Mouse (Mus musculus): ENCODE data around the gene Dpp7.

The Dpp7 gene

DNA sequence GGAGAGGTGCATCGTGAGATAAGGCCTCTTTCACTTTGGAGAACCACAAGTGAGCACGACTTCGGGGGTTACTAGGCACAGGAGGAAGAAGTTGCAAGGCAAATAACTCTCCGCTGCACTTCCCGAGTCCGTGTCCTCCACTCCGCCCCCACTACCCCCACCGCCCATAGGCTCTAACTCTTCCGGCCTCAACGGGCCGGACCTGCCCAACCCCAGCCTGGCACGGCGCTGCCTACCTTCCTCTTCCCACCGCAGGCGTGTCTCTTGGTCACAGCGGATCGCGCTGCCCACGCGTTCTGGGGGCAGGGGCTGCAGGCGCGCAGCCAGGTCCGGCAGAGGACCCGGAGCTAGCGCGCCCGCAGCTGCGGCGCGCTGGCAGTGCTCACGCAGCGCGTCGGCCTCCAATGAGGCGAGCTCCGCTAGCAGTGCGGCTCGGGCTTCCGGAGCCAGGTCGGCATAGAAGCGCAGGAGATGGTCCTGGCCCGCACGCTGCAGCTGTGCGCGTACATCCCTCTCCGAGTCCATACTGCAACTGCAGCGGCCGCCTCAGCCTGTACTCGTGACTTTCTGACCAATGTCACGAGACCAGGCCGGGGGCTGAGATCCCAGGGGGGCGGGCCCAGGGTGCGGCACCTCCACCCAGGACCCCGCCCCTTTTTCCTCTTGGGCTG lies 9.1 kb upstream of the Dpp7 start, which contains the start of gene Uap1l1:
Gene Uap1l1 (minus strand): TSS at position 592 of the 671 bp plus-strand sequence.
- DNase-seq: peak; percentile 54

DNA sequence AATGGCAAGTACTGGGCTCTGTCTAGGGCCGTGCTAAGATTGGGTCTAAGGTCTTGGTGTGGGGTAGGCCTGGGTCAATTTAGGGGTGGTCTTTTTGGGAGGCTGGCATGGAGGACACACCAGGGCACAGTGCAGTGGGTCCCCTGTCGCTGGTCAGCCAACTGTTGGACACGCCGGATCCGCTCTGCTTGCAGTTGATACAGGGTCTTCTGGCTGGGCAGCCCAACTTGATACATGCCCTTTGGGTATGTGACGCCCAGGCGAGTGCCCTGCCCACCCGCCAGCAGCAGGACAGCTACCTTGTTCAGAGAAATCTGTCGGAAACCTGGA lies 8.6 kb upstream of the Dpp7 start:
- no peak for DNase-seq

DNA sequence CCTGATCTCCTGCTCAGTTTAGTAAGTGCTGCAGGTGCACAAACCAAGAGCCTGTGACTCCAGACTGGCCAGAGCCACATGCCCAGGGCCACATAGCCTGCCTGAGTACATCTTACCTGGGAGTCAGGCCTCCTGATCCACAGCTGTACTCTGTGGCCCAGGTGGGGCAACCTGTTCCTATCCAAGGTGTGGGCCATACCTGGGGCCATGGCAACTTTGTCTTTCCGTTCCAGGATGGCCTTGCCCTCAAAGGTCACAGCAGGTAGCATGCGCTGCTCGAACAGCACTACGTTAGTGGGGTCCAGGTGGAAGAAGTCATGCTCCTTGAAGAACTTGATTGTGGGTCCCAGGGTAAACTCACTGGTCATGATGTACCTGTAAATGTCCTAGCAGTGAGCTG lies 8.2 kb upstream of the Dpp7 start:
- no peak for DNase-seq

DNA sequence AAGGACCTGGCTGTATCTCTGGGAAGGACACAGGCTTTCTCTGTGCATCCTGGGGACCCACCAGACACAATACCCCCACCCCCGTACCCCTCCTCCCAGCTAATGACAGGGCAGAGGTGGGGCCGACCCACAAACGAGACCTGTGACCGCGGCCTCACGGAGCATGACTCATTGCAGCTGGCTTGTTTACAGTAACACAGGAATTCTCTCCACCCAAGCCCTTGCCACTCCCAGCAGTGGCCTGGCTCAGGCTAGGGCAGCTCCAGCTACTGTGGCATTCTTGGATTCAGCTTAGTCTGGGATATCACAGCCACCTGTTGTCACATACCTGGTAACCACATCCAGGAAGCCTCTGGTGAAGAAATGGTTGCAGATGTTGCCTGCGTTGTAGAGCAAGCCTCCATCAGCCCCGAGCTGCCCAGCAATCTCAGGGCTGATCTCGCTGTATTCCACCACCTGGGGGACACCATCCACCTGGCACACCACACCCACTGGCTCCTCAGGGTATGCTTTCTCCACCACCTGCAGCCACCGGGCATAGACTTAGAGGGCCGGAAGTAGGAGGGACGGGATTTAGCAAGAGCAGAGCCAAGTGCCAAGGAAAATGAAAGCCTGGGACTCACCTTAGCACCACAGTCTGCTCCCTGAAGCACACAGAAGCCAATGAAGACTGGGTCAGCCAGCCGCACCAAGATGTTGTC lies 7.5 kb upstream of the Dpp7 start:
- DNase-seq: no peak

DNA sequence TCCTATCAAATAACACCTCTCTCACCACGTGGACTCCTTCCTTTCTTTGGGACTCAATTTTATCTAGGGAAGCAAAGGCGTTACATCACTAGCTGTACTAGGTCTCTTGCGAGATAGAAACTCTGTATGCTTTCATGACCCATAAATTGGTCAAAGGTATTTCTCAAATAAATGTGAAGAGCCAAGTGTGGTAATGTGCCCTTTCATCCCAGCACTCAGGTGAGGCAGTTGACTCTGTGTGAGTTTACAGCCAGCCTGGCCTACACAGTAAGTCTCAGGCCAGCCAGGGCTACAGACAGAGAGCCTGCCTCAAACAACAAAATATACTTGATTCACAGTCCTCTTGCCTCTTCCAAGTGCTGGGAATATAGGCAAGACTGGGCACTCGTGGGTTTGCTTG lies 3.7 kb upstream of the Dpp7 start:
- DNase-seq: no peak

DNA sequence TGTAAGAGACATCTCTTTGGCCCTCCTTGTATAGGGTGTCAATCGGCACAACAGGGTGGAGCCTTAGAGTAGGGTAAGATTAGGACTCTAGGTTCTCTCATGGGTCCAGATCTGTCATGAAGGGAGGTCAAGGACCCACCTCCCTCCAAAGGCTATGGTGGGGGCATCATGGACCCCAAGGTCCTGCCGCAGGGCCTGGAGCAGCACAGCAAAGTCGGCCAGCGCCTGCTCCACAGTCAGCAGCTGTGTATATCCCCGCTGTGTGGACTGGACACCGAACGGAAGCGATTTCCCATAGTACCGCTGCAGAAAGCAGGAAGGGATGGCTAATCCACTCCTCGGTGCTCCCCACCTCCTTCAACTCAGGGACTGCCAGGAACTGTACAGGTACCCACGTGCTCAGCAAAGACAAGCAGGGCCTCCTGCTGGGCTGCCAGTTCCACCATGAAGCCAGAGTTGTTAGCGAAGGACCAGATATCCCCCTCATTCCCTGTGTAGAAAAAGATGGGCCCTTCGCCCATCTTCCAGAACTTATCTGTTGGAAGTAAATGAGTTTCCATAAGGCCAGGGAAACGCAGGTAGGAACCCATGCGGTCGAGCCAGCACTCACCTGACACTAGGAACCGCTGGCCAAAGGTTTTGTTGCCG lies 616 bp downstream of the Dpp7 start:
- DNase-seq: no peak

DNA sequence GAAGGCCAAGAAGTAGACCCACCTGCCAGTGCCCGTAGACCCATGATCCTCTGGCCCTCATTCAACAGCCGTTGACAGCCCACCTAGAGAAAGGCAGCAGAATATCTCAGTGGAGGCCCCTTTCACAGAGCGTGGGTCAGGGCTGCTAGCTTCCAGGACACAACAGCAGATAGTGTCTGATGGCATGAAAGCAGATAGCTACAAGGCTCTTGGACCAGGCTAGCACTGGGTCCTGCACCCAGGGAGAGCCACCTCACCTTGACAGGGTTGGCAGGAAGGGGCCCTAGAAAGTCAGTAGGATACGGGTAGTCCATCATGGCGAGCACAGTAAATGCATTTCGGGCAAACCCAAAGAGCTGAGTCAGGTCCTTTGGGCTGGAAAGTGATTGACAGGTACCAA lies 1.9 kb downstream of the Dpp7 start:
- no peak for DNase-seq

DNA sequence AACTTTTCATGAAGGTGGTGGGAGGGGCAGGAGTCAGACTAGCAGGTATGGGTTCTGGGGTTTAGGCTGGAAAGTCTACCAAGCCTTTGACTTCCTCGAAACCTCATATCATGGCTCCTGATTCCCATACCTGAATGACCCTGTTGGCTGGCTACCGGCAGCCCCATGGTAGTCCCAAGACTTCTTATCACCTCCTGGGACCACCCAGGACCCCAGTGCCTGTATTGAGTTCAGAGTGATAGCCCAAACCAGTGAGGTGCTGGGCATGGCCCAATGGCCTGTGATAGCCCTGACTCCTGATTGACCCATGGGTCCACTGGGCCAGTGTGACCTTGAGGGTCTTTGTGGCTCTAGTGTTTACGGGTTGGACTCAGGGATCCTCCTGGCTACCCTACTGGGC lies 5.5 kb downstream of the Dpp7 start:
- no peak for DNase-seq

DNA sequence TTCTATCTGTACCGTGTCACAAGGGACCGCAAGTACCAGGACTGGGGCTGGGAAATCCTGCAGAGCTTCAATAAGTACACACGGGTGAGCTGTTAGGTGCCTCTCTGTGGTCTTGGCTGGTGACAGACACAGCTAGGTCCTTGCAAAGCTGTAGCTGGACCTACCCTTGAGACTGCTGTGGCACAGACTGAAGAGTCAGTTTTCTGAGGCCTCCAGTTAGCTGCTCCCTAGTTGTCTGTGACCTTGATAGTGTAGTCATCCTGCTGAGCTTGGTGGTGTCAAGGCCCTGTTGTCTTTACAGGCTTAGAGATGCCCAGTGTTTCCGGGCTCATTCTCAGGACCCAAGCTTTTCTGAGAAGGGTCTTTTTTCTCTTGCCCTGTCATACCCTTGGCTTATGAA lies 6.7 kb downstream of the Dpp7 start:
- DNase-seq: no peak

DNA sequence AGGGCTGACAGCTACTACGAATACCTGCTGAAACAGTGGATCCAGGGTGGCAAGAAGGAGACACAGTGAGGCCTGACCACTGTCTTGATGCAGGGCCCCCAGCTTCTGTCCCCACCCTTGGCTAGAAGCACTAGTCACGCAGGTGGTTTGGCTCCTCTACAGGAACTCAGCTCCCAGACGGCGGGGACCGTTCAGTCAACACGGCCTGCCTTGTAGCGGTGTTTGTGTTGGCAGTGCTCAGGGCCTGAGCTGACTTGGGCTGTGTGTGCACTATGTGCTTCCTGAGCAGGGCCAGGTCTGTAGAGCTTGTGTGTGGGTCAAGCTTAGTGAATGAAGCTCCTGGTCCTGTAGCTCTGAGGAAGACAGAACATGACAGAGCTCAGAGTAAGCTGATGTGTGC lies 8.0 kb downstream of the Dpp7 start:
- no peak for DNase-seq

DNA sequence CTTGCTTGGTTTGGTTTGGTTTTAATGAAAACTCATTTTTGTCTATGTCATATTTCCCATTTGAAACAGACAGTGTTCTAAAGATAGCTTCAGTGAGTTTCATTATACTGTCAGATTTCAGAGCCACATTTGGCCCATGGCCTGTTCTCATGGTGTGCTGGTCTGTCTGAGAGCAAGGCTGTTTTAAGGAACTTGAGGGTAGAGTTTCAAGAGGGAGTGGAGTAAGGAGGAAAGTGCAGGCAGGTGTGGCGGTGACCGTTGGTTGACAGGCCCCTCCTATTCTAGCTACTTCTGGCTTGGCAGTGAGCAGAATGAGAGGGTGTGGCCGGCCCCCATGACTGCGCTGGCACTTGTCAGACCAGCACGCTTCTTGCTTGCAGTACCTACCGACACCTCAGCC lies 17.9 kb downstream of the Dpp7 start:
- no peak for DNase-seq

DNA sequence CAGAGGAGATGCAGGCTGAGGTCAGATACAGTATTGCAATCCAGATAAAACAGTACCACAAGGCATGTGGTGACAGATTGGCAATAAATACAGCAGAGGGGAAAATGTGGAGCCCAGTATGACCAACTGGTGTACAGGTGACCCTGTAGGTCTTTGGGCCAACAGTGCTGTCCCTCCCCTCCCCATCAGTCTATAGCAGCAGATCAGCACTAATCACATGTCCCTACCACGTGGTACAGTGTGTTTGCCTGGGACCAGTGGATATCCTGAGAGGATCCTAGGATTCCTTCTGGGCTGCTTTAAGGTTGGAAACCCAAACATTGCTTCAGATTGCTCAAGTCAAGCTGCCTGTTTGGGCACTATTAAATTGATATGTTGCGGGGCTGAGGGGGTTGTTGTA lies 22.6 kb downstream of the Dpp7 start:
- no peak for DNase-seq

DNA sequence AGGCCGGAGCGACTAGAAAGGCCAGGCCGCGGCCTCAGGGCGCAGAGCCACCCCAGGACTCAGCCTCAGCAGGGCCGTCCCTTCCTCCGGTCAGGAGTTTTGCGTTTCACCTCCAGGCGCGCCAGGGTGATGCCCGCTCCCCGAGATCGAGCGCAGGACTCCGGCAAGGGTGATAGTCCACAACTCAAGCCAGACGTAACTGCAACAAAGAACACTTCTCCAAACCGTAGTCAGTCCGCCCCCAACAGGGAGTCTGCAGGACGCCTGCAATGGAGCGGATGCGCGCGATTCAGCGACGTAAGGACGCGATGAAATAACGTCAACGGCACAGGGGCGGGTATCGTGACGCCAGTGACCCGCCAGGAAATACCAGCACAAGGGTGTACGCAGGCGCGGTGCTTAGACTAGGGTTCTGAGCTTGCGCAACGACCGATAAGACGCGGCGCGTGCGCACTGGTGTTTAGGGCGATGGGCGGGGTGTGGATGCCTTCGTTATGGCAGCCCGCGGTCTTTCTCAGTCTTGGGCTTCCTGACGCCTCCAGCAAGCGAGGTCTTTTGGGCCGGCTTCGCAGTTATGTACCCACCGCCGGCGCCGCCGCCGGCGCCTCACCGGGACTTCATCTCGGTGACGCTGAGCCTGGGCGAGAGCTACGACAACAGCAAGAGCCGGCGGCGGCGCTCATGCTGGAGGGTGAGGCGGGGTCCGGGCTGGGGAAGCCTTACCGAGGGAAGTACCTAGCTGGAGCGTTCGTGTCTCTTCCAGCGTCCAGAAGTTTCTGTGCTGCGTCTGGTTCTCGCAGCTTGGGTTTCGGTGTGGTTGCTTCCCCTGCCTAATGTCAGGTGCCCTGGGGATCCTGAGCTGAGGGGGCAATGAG lies 23.6 kb downstream of the Dpp7 start, which contains the start of gene Man1b1:
Gene Man1b1 (plus strand): TSS at position 53 of the 875 bp plus-strand sequence.
- DNase-seq: peak; percentile 99

DNA sequence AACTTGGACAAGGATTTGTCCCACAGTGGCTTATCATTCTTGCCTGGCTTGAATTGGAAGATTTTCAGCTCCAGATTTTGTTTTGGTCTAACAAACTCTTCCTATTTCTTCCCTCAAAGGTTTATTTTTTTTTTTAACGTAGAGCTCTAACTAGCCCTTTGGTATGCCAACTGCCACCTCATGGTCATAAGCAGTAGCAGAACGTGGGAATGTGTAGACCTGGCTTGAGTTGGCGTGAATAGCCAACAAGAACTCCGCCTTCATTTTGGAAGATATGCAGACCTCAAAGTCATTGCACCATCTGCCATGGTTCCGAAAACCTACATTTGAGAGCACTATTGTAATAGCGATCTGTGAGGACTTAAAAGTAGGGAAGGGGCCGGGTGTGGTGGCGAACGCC lies 24.7 kb downstream of the Dpp7 start:
- peak; percentile 45 for DNase-seq

DNA sequence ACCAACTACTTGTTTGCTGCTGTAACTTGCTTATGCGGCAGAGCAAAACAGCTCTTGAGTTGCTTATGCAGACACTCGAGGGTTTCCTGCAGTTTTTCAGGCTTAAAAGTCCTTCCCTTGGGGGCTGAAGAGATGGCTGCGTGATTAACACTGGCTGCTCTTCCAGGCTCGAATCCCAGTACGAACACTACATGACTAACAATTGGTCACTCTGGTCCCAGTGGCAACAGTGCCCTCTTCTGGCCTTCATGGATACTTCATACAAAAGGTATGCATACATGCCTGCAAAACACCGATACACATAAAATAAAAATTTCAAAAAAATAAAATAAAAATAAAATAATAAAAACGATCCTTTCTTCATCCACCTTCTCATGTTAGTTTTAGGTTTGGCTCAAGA lies 27.7 kb downstream of the Dpp7 start:
- peak; percentile 71 for DNase-seq

DNA sequence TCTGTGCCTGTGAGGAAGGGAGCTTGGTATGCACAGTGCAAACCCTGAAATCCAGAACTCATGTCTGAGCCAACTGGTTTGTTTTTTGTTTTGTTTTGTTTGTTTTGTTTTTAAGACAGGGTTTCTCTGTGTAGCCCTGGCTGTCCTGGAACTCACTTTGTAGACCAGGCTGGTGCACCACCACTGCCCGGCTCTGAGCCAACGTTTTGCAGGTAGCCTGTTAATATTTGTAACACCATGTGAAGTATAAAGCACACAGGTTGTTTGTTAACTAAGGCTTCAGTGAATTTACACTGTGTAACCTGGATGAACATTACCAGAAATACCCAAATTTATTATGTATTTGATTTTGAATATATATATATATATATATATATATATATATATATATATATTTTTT lies 30.1 kb downstream of the Dpp7 start:
- no peak for DNase-seq

DNA sequence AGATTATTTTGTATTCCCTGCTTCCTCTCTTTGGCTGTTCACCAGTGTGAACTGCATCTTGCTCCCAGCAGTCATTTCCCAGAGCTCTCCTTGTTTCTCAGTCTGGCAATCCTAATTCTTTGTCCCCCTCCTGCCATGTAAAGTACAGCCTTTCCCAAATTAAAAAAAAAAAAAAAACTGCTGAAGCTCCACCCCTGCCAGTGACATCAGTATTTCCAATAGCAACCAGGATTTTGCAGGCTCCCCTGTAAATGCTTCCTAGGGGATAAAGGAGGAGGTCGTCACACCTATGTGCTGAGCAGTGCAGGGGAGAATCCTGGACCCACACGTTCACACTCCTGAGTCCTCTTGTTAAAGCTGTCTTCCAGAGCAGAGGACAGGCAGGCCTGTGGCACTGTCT lies 36.1 kb downstream of the Dpp7 start:
- peak; percentile 46 for DNase-seq

DNA sequence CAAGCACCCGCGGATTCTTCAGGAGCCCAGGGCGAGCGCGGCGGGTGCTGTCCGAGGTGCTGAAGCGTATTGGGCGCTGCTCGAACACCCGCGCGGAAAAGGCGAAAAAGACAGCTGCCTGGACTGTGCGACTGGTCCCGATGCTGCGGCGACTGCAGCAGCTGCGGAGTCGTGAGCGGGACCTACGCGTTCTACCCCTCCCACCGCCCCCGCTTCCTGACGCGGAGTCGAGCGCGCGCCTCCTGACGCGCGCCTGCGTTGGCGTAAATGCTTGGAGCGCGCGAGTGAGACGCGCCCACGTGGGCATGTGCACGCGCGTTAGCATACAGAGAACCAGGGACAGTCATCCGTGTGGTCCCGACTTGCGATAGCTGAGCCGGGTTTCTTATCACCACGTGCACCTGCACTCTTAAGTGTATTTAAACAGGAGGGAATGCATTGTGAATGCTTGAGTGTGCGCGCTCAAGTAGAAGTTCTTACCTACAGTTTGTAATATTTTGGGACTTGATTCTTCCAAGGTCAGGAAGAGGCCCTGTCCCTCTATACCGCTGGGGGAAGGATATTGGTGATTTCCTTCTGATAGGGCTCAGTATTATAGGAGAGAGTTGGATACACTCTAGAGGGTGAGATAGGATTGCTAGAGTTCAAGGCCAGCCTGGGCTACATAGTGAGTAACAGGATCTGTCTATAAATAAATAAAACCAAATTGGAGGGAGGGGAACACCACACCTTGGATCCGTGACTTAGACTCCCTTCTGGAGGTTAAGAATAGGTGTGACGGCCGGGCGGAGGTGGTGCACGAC lies 37.0 kb downstream of the Dpp7 start, which contains the start of gene Grin1:
Gene Grin1 (minus strand): TSS at position 217 of the 803 bp plus-strand sequence.
- peak; percentile 91 for DNase-seq

DNA sequence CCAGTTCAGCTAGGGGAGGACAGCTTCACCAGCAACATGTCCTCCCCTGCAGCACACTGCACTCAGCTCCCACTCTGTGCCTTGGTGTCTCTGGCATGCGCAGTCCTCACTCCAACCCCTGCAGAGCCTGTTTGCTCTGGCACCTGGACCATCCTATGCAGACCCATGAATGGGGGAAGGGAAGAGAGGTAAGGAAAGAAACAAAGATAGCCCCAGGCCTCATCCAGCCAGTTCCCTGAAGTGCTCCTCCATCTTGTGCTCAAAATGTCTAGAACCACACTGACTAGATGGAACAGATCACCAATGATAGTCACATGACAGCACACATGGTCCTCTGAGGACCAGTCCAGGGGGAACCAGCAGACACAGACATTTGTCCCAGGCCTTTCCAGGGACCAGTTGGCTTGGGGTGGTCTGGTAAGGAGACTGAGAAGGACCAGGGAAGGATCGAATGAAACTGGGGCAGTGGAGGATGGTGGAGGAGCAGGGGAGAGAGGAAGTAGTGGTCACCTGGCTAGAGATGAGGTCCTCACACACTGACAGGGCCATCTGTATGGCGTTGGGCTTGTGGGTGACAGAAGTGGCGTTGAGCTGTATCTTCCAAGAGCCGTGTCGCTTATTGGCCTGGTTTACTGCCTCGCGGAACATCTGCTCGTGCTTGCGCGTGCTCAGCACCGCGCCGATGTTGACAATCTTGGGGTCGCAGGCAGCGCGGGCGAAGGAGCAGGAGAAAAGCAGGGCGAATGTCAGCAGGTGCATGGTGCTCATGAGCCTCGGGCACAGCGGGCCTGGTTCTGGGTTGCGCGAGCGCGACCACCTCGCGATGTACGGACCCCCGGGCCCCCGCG lies 37.8 kb downstream of the Dpp7 start:
- DNase-seq: peak; percentile 79

DNA sequence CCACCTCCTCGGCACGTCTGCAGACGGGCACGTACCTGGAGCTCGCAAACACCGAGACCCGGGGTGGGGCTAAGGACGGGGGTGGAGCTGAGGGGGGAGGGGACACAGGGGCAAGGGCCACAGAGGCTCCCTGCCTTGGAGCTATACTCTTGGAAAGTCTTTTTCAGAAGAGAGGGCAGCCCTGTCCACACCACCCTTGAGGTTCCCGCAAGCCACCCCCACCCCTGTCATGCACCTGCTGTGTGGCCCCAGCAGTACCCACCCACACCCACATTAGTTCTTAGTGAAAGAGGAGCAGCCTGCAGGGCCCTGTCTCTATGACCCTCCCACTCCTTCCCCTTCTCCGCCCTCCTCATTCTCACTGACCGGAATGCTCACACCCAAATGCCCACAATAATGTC lies 44.7 kb downstream of the Dpp7 start:
- no peak for DNase-seq

DNA sequence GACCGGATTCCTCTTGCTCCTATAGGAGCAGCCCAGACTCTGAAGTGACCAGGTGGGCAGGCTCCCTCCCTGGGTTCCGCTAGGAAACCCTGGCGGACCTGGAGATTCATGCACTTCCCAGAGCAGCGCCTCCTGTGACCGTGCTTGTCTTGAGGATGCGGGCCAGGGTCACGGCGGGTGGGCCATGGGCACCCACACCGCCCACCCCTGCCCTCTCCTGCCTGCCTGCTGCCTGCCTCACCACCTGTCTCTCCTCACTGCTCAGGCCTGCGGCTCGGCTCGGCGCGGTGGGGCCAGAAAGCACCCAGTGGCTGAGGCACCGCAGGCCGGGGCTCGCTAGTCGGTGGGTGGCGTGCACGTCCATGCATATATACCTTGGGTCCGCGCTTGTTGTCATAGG lies 45.2 kb downstream of the Dpp7 start:
- DNase-seq: no peak

Measured in cerebellum, adult 9-10 months (tissue).